Mouse (Mus musculus): ENCODE results near the gene Btbd16. TPM values are rescaled to one million over a fixed set of nuclear protein-coding genes. Genes with fewer than 3 reads are reported as not detected.

The Btbd16 gene
- total RNA-seq, 2 experiments from 2014 or later: 0.48 to 1.1 TPM

DNA sequence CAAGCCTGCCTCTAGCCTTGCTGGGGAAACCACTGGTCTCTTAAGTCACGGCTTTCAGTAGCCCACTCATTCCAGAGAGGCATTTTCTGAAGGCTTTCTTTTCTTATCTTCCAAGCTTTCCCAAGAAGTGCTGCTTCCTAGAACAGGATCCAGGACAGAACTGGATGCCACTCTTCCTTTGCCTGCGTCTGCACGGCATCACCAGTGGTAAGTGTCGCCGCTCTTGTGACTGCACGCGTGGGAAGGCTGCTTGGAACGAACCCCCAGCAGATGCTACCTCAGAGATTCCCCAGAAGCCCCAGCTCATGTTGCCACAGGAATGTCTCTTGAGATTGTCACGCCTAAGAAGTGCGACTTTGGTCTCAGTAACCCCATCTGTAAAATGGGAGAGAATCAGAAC is 41.7 kb downstream of the Btbd16 start:
- DNase-seq (ENCODE audit: low spot score in 2 of 2): no peak

DNA sequence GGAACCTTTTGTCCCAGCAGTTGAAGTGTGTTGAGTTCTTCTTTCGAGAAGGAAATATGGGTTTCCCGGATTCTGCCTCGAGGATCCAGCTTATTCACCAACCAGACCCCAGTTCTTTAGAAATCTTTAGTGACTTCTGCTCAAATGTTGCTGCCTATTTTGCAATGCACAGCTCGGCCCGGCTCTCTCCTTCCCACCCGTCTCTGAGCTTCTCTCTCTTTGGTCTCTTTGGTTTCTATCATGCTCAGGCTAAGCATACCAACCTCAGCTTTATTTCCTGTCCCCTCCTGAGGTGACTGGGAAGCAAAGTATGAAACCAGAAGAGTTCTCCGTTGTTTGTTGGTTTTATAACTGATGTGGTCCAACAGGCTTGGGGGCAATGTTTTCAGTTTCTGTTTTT is 42.4 kb downstream of the Btbd16 start:
- no peak for DNase-seq (ENCODE audit: low spot score in 2 of 2)

DNA sequence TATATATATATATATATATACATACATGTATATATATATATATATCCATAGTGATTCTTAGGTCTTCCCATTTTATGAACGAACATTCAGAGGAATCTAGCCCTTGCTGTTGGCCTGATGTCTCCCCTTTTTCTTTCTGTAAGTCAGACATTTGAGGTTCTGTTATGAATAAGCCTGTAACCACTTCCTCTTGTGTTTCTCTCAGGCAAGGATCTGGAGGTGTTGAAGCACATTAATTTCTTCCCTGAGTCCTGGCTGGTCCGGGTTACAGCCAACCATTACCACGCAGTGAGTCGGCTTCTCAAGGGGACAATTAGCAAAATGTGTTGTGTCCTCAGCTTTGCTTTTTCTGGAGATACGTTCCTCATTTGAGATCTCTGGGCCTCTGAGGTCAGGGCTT is 44.9 kb downstream of the Btbd16 start:
- no peak for DNase-seq (ENCODE audit: low spot score in 2 of 2)

DNA sequence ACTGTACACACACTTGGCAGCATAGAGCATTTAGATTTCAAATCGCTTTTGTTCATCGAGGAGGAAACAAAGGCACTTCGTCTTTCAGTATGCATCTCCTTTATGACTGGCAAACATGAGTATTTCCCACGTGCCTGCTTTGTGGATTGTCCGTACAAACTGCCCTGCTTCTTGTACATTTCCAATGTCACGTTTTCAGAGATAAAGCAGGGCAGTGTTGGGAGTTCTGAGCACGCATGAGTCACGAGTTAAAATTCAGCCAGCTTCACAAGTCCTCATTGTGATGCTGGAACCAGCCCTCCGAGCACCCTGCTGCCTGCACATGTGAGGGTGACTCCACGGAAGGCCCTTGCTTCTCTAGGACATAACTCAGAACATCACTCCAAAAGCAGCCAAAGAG is 45.8 kb downstream of the Btbd16 start:
- no peak for DNase-seq (ENCODE audit: low spot score in 2 of 2)

DNA sequence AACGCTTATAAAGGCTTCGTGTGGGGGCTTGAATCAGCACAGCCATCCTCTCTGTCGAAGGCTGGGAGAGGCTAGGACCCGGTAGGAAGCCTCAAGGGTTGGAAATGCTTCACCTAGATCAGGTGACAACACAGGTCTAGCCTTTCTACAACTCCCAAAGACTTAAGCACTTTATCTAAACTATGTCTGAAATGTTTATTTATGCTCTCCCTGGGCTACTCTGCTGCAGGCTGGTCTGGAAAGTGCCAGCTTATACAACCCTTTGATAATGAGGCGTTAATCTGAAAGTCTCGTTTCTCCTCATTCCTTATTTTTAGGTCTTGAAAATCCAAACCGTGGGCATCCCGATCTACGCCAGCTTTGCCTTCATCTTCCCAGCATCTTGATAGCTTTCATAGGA is 50.1 kb downstream of the Btbd16 start:
- no peak for DNase-seq (ENCODE audit: low spot score in 2 of 2)

DNA sequence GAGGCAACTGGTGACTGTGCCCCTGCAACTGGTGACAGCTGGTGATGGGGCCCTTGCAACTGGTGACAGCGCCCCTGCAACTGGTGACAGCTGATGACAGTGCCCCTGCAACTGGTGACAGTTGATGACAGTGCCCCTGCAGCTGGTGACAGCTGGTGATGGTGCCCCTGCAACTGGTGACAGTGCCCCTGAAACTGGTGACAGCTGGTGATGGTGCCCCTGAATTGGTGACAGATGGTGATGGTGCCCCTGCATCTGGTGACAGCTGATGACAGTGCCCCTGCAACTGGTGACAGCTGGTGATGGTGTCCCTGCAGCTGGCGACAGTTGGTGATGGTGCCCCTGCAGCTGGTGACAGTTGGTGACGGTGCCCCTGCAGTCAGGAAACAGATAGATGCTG is 52.5 kb downstream of the Btbd16 start:
- no peak for DNase-seq (ENCODE audit: low spot score in 2 of 2)

DNA sequence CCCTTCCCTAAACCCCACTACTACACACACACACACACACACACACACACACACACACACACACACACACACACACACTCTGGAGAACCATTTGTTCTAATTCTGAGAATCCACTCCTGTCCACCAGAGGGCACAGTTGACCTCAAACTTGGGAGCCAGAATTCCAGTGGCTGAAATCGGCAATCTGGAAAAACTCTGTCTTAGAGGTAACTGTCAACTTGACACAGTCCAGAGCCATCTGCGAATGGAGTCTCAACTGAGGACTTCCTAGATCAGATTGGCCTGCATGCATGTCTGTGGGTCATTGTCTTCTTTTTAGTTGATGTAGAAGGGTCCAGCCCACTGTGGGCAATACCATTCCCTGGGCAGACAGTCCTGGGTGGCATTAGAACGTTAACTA is 53.6 kb downstream of the Btbd16 start:
- peak; percentile 64 to 65 for DNase-seq (ENCODE audit: low spot score in 2 of 2)

DNA sequence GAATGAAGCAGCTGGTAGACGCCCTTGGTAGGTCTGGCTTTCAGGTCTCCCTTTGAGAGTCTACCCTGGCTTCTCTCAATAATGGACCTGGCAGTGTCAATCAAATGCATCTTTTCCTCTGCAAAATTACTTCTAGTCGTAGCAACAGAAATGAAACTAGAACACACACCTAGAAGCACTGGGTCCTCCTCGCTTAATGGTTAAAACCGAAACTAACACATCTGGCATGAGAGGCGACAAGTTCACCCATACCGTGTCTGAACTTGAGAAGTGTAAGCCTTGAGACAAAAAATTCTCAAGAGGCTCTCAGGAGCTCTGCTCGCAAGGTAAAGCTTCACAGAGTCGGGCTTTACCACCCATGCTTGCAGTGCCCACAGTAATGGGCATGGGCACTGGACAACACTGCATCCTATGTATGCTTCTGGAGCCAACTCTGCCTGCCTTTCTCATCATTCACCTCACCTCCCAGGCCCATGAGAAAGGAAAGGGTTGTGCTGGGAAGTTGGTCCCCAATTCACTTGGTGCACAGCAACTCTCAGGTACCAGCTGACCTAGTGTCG is 54.1 kb downstream of the Btbd16 start:
- DNase-seq (ENCODE audit: low spot score in 2 of 2): no peak

DNA sequence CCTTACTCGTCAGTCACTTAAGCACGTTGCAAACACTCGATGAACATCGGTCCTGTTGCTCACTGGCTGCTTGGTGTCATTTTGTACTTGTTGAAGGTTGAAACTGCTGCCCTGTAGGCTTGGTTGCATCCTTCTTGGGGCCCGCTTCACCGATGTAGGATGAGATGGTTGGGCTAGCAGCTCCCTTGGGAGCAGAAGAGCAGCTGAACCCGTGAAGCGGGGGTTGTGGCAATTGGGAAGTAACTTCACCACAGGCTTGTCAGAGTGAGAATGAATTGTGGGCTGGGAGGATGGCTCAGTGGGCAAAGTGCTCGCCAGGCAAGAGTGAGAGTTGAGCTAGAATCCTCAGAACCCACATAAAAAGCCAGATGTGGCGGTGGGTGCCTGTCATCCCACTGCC is 54.6 kb downstream of the Btbd16 start:
- no peak for DNase-seq (ENCODE audit: low spot score in 2 of 2)

DNA sequence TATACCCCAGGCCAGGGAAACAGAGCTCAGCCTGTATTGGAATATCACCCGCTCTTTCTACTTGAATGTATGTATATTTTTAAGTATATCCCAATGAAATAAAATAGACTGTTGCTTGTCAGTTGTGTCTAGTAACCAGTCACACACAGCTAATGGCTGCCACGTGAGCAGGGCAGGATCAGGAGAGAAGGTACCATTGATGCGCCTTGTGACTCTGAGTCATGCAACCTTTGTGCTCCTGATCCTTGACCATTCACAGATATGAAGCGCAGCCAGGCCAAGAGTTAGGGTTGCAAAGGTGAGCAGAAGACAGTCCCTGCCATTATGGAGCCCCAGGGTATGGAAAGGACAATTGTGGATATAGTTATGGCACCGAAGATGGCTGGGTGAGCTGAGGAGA is 57.7 kb downstream of the Btbd16 start:
- DNase-seq (ENCODE audit: low spot score in 2 of 2): no peak

DNA sequence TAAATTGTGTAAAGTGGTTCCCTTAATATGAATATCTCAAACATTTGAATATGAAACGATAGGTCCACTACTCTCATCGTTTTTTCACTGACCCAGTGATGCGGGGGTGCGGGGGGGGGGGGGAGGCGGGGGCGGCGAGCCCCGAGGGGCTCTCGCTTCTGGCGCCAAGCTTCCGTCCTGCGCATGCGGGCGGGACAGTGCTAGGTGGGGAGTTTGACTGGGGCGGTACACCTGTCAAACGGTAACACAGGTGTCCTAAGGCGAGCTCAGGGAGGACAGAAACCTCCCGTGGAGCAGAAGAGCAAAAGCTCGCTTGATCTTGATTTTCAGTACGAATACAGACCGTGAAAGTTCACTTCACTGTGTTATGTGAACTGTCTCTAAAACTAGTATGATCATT is 60.4 kb downstream of the Btbd16 start:
- DNase-seq (ENCODE audit: low spot score in 2 of 2): no peak

DNA sequence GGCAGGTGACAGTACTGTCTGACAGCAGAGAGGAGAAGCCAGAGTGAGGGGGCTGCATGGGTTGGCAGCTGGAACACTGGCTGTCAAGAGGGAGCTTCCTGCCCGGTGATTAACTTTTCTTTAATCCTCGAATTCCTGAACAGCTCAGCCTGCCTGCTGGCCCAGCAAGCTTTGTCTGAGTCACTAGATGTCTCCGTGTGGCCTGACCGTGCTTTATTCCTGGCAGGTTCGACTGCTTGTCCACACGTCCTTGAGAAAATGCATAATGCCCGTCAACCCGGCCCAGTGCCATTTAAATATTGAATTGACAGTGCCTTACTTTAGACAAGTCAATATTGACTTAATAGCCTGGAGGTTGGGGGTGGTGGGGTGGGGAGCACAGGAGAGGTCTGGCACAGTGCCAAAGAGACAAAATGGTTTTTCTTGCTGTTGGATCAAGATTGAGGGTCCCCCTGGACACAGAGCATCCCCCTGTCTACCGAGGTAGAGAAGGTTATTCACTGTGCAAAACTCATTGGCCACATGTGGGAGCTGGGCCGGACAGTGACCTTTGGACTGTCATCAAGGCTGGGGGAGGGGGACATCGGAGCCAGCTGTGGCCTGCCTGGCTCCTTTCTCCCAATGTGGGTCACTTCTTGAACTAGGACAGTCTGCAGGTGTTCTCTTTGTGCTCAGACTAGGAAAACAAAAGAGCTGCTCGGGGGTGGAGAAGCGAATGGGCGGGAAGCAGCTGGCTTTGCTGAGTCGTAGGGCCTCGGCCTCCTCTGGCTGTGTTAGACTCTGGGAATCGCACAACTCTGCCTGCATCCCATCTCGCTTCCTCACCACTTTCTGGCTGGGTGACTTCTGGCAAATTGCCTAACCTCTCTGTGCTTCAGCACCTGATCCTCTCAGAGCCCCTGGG is 61.3 kb downstream of the Btbd16 start:
- peak in 1 of 2 experiments; percentile 21 for DNase-seq (ENCODE audit: low spot score in 2 of 2)

DNA sequence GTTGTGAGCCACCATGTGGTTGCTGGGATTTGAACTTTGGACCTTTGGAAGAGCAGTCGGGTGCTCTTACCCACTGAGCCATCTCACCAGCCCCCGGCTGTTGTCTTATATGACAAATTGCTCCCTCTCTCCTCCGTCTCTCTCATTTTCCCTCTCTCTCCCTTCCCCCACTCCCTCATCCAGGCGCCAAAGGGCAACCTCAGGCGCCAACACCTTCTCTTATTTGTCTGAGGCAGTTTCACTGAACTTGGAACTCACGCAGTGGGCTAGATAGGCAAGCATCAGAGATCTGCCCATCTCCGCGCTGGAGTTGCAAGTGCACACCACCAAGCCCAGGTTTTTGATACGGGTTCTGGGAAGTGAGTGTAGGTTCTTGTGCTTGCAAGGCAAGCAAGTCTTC is 62.2 kb downstream of the Btbd16 start:
- no peak for DNase-seq (ENCODE audit: low spot score in 2 of 2)

DNA sequence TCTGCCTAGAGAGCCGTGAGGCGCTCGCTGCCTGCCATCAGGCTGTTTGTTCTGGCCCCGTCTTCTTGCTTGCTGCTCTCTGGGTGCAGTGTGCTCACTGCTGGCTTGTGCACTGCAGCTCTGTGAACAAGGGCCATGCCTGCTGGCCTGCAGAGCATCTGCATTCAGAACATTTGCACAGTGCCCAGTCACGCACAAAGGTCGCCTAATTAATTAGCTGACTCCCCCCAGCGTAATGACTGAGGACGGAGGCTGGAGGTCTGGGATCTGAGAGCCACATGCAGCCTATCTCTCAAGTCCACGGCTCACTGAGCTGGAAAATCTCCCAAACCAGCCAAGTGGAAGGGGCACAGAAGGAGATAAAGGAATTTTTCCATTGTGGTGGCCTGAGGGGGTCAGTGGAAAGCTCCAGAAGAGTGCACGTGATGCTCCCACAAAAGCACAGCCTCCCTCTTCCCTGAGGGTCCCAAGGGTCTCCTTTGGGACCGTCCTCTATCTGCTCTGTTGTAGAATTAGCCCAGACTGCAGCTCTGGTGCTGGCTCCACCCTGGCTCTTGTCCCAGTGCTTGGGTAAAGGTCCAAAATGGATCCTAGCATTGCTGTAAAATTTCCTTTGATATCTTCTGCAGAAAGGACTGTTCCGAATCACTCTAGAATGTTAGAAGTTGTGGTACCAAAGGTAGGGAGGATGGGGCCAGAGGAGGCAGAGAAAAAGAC is 64.2 kb downstream of the Btbd16 start:
- DNase-seq (ENCODE audit: low spot score in 2 of 2): peak; percentile 37 to 42

DNA sequence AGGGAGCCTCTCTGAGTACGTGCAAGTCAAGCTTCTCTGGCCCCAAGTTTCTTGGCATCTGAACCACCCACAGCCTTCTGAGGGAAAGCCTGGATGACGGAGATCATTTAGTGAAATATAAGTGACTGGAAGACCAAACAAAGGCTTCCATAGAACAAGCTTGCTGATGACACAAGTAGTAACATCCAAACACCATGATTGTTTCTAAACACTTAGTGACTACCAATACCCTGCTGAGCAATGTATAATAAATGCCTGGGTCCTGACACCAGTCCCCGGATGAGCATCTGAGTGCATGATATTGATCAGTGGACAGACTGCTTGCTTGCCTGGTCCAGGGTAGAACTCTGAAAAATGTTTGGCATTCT is 64.8 kb downstream of the Btbd16 start:
- no peak for DNase-seq (ENCODE audit: low spot score in 2 of 2)

DNA sequence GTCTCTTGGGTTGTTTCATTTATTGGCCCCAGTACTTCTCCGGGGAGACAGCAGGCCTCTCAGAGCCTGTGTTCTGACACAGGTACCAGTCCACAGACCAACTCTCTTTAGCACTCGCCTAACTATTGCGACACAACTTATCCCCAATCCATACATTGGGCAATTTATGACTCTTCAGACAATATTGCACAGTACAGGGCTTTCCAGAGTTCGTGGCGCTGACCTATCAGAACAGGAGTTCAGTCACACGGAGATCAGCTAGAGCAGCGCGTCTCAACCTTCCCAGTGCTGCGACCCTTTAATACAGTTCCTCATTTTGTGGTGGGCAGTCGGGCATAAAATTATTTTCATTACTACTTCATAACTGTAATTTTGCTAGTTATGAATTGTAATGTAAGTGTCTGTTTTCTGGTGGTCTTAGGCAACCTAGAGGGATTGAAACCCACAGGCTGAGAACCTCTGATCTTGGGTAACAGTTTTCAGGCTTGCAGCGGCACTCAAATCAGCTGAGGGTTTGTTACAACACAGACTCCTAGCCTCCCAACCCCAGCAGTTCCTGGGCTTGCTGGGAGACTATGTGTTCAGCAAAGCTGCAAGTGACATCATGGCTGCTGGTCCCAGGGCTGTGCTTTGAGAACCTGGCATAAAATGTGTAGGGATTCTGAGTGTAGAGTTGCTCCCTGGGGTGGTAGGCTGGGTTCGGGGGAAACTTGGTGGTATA is 65.7 kb downstream of the Btbd16 start:
- DNase-seq (ENCODE audit: low spot score in 2 of 2): no peak

DNA sequence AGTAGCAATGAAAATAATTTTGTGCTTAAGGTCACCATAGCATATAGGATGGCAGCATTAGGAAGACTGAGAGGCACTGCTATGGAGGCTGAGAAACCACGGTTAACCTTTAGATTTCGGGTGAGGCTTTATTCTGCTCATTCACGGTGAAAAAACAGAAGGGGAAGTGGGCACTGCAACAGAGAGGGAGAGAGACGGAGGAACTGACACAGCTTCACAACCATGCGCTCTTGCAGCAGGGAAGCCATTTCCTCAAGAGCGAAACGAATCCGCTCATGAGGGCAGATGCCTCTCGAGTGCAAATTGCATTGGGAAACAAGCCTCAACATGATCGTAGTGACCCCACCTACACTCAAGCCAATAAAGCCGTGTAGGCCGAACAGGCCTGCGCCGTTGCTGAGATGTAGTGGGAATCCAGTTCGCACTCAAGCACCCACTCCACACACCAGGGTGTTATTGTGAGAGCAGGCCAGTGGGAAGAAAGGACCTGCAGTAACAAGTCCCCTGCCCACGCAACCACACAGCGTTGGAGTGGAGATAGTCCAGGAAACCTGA is 73.4 kb downstream of the Btbd16 start:
- no peak for DNase-seq (ENCODE audit: low spot score in 2 of 2)

DNA sequence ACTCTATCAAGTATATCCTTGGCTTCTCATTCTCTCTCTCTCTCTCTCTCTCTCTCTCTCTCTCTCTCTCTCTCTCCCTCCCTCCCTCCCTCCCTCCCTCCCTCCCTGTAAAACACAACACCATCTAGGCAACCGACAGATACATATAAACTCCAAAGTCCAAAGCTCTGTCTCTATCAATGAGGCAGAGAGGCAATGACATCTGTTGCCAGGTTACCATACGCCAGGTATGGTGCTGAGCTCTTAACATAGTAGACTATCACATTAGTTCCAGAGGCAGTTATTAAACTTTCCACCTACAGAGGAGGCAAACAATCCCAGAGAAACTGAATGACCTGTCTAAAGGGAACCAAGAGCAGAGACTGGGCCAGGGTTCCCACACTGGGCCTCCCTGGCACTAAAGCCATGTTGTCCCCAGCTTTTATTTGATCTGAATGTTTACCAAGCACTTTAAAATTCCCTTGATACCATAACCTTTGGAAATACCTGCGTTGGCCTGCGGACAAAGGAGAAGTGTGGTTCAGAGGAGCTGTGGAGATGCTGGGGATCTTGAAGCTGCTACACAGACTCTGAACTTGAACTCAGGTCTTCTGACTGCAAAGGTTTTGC is 80.9 kb downstream of the Btbd16 start:
- DNase-seq (ENCODE audit: low spot score in 2 of 2): no peak

DNA sequence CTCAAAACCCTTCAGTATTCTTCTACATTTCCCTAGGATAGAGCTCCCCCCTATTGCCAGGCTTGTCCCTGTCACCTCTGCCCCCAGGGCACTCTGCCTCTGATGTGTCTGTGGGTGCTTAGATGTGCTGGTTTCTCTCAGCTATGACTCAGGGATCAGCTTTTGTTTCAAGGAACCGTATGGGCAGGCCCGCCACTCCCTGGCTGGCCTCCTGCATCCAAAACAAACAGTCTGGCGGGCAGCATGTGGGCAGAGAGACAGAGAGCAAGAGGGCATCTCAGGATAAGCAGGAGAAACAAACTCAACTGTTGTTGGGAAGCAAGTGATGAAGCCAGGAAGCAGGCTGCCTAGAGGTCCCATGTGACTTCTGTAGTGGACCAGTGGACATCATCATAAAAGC is 81.8 kb downstream of the Btbd16 start:
- DNase-seq (ENCODE audit: low spot score in 2 of 2): no peak

DNA sequence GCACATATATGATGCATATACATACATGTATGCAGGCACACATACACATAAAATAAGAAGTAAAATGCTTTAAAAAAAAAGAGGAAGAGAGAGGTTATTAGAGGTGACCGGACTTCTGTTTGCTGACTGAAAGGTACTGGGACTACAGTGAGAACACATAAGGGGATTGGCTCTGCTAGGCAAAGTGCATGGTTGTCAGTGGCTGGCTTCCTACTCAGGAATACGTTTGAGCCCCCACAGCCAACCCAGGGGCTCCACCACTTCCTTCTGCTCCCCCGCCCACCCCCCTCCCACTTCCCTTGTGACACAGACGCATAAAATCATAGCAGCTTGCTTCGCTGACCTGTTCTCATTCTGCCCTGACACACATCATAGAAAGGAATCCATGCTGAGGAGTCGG is 84.1 kb downstream of the Btbd16 start:
- DNase-seq (ENCODE audit: low spot score in 2 of 2): no peak

DNA sequence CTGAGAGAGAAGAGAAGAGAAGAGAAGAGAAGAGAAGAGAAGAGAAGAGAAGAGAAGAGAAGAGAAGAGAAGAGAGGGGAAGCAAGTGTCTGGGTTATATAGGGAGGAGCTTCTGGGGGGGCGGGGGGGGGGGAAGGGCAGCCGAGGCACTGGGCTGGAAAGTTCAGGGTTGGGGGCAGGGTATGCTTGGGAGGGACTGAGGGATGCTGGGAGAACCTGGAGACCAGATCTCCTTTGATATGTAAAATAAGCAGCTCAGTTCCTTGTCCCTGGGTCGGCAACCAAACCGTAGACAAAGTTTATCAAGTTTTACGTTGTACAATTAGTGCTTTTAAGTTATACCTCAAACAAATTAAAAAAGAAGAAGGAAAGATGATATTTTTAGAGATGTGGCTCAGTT is 86.1 kb downstream of the Btbd16 start:
- DNase-seq (ENCODE audit: low spot score in 2 of 2): no peak

Measured in layer of hippocampus, postnatal 10 days (tissue).